Mouse (Mus musculus): ENCODE data around the gene Atxn7l3. TPM values are rescaled to one million over a fixed set of nuclear protein-coding genes. Genes with fewer than 3 reads are reported as not detected.

The Atxn7l3 gene
- total RNA-seq, 2 experiments from 2014 or later: 227 to 258 TPM

- peak; percentile 90 to 91 for DNase-seq (ENCODE audit: low spot score in 2 of 2)
- intact Hi-C loops (cut with DNase I): loop anchor here (1.0 kb wide), 1 partner anchor 74 kb away; no protein-coding TSS in a partner anchor
These were observed 23.7 kb upstream of the Atxn7l3 start for GRCm38 (mm10) chr11:102319941-102320685.

- intact Hi-C loops (cut with DNase I): no loop called here
- peak; percentile 82 to 86 for DNase-seq (ENCODE audit: low spot score in 2 of 2)
These were observed 23.0 kb upstream of the Atxn7l3 start, which contains the start of gene Ubtf for GRCm38 (mm10) chr11:102319410-102319792. Gene Ubtf (minus strand): TSS chr11:102319742.

- intact Hi-C loops (cut with DNase I): no loop called here
- peak; percentile 64 to 65 for DNase-seq (ENCODE audit: low spot score in 2 of 2)
These were observed 22.4 kb upstream of the Atxn7l3 start for GRCm38 (mm10) chr11:102318576-102319409.

- intact Hi-C loops (cut with DNase I): loop anchor here (2.0 kb wide), 1 partner anchor 21 kb away; the partner anchor contains the start of gene Atxn7l3
- peak; percentile 41 to 60 for DNase-seq (ENCODE audit: low spot score in 2 of 2)
These were observed 21.6 kb upstream of the Atxn7l3 start for GRCm38 (mm10) chr11:102317901-102318575.

- DNase-seq (ENCODE audit: low spot score in 2 of 2): peak; percentile 58 to 77
- intact Hi-C loops (cut with DNase I): loop anchor here (2.0 kb wide), 1 partner anchor 21 kb away; the partner anchor contains the start of gene Atxn7l3
These were observed 21.0 kb upstream of the Atxn7l3 start for GRCm38 (mm10) chr11:102317298-102317900.

GRCm38 (mm10) chr11:102316572-102317297, 20.3 kb upstream of the Atxn7l3 start:
- intact Hi-C loops (cut with DNase I): loop anchor here (1.0 to 2.0 kb wide), 2 partner anchors 20 to 92 kb away; partner anchors contain the start of gene Atxn7l3
- DNase-seq (ENCODE audit: low spot score in 2 of 2): peak; percentile 82 to 87

GRCm38 (mm10) chr11:102315690-102316571, 19.5 kb upstream of the Atxn7l3 start:
- no peak for DNase-seq (ENCODE audit: low spot score in 2 of 2)

GRCm38 (mm10) chr11:102314321-102314720, 17.9 kb upstream of the Atxn7l3 start:
- intact Hi-C loops (cut with DNase I): no loop called here
- no peak for DNase-seq (ENCODE audit: low spot score in 2 of 2)

More at GRCm38 (mm10) chr11:102315690-102316571, 19.5 kb upstream of the Atxn7l3 start:
- intact Hi-C loops (cut with DNase I): loop anchor here (1.0 to 2.0 kb wide), 2 partner anchors 19 to 92 kb away; partner anchors contain the start of gene Atxn7l3

GRCm38 (mm10) chr11:102312586-102312985, 16.2 kb upstream of the Atxn7l3 start:
- no peak for DNase-seq (ENCODE audit: low spot score in 2 of 2)
- intact Hi-C loops (cut with DNase I): no loop called here

- DNase-seq (ENCODE audit: low spot score in 2 of 2): no peak
- intact Hi-C loops (cut with DNase I): no loop called here
These were observed 15.5 kb upstream of the Atxn7l3 start for GRCm38 (mm10) chr11:102311966-102312365.

GRCm38 (mm10) chr11:102310768-102311695, 14.6 kb upstream of the Atxn7l3 start:
- intact Hi-C loops (cut with DNase I): no loop called here
- no peak for DNase-seq (ENCODE audit: low spot score in 2 of 2)

GRCm38 (mm10) chr11:102309821-102310617, 13.6 kb upstream of the Atxn7l3 start:
- DNase-seq (ENCODE audit: low spot score in 2 of 2): no peak
- intact Hi-C loops (cut with DNase I): loop anchor here (2.0 kb wide), 2 partner anchors 97 to 121 kb away; partner anchors contain the start of genes Grn and Slc25a39

GRCm38 (mm10) chr11:102308979-102309378, 12.5 kb upstream of the Atxn7l3 start:
- peak; percentile 95 to 97 for DNase-seq (ENCODE audit: low spot score in 2 of 2)
- intact Hi-C loops (cut with DNase I): loop anchor here (2.0 kb wide), 2 partner anchors 98 to 122 kb away; partner anchors contain the start of genes Grn and Slc25a39

- DNase-seq (ENCODE audit: low spot score in 2 of 2): no peak
- intact Hi-C loops (cut with DNase I): loop anchor here (2.0 kb wide), 2 partner anchors 99 to 123 kb away; partner anchors contain the start of genes Grn and Slc25a39
These were observed 11.7 kb upstream of the Atxn7l3 start for GRCm38 (mm10) chr11:102308104-102308503.

- intact Hi-C loops (cut with DNase I): no loop called here
- DNase-seq (ENCODE audit: low spot score in 2 of 2): no peak
These were observed 8.9 kb upstream of the Atxn7l3 start for GRCm38 (mm10) chr11:102305359-102305758.
